Mouse (Mus musculus) limb, embryonic 14.5 days (tissue): ENCODE data around the gene Hcls1. TPM values are rescaled to one million over a fixed set of nuclear protein-coding genes. Genes with fewer than 3 reads are reported as not detected.

ENCODE experiments used
- ATAC-seq: fragments of 200-750 bp; cut with Nextera tagmentation; 2 replicates; pipeline ENCODE4 v1.8.0; 2017; ENCODE audit warnings: low read depth, moderate number of reproducible peaks, moderate TSS enrichment; ENCODE audit not compliant: low FRiP score
- DNase-seq: peaks from one replicate; pipeline ENCODE4 v3.0.0-alpha.2; 2015; ENCODE audit warnings: low spot score
- H3K27ac ChIP-seq: fragments of 300-500 bp; sonication (generic); replicated peaks from 2 replicates; pipeline ENCODE4 v1.5.1; 2014; ENCODE audit warnings: low read depth, mild to moderate bottlenecking, low read length, moderate library complexity, mixed read lengths
- H3K27me3 ChIP-seq: fragments of 300-500 bp; sonication (generic); 2 replicates; pipeline ENCODE4 v1.6.1; 2014; ENCODE audit warnings: low read length, mixed read lengths; ENCODE audit not compliant: control insufficient read depth, insufficient read depth
- H3K36me3 ChIP-seq: fragments of 300-500 bp; sonication (generic); 2 replicates; pipeline ENCODE4 v1.6.1; 2014; ENCODE audit warnings: mild to moderate bottlenecking, low read length, moderate library complexity, mixed read lengths; ENCODE audit not compliant: control insufficient read depth, insufficient read depth
- H3K4me1 ChIP-seq: fragments of 300-500 bp; sonication (generic); 2 replicates; pipeline ENCODE4 v1.6.1; 2014; ENCODE audit warnings: antibody characterized with exemption, low read length, mixed read lengths; ENCODE audit not compliant: control insufficient read depth, insufficient read depth
- H3K4me2 ChIP-seq: fragments of 300-500 bp; sonication (generic); replicated peaks from 2 replicates; pipeline ENCODE4 v1.6.1; 2014; ENCODE audit warnings: low read depth, mild to moderate bottlenecking, low read length, moderate library complexity; ENCODE audit not compliant: severe bottlenecking
- H3K4me3 ChIP-seq: fragments of 300-500 bp; sonication (generic); replicated peaks from 2 replicates; pipeline ENCODE4 v1.5.1; 2014; ENCODE audit warnings: low read length
- H3K9ac ChIP-seq: fragments of 300-500 bp; sonication (generic); 2 replicates; pipeline ENCODE4 v1.6.1; 2014; ENCODE audit warnings: mild to moderate bottlenecking, low read depth, low read length, moderate library complexity; ENCODE audit not compliant: severe bottlenecking
- H3K9me3 ChIP-seq: fragments of 300-500 bp; sonication (generic); 2 replicates; pipeline ENCODE4 v1.6.1; 2016; ENCODE audit warnings: low read length; ENCODE audit not compliant: control insufficient read depth
- POLR2A ChIP-seq: fragments of 200-500 bp; IDR thresholded peaks from 2 replicates; pipeline ENCODE4 v1.8.0; 2012; ENCODE audit warnings: inconsistent platforms, mild to moderate bottlenecking, moderate library complexity, borderline replicate concordance; ENCODE audit not compliant: insufficient read depth, insufficient read length; ENCODE audit errors: extremely low read depth
- WGBS: fragments of 180-500 bp; shearing (Covaris S2); extraction: QIAGEN DNeasy Blood & Tissue Kit; methylation state at CpG from one replicate; pipeline ENCODE4 v1.1.7; 2014; 5-methylcytosine and 5-hydroxymethylcytosine counted together
- polyA plus RNA-seq, 2 experiments: library from polyadenylated mRNA; depleted of rRNA in 1 of 2; stranded (reverse) in 1 of 2; unstranded in 1 of 2; fragments of >200 nt; fragmentation: Nextera tagmentation in 1 of 2; extraction: Ambion mirVana in 1 of 2; gene quantifications; 2 replicates each; pipeline versions ENCODE4 v1.2.1 to v1.2.3; 2012 to 2014

Hcls1 gene
- polyA plus RNA-seq, 2 experiments, result 3.3 to 7.7 TPM

- Histone ChIP-seq H3K4me2 (no peak overlapping the region), H3K4me3 (no peak overlapping the region), H3K27ac (no peak overlapping the region), H3K4me1 (peaks cover 6% of the 10 kb centered on the region; the same call in 1 of the 2 replicates), H3K36me3 (peaks cover 73% of the 10 kb centered on the region), H3K9ac (no peak overlapping the region), H3K27me3 (no peaks in the 10 kb centered on the region), H3K9me3 (no peaks in the 10 kb centered on the region)
- no peak for TF ChIP-seq POLR2A
- WGBS, result 58% methylated on average over 11 of the region's 11 CpGs
- ATAC-seq (no peak), DNase-seq (no peak)
These were observed 4.3 kb upstream of the Hcls1 start for GRCm38 (mm10) chr16:36930231-36931136.

- no peaks in the 10 kb centered on the region for H3K9me3 ChIP-seq
- H3K36me3 ChIP-seq, result peaks cover 64% of the 10 kb centered on the region
- no peak overlapping the region for H3K27ac ChIP-seq
- TF ChIP-seq POLR2A, result no peak
- H3K4me3 ChIP-seq, result no peak overlapping the region
- H3K27me3 ChIP-seq, result no peaks in the 10 kb centered on the region
- H3K4me2 ChIP-seq, result no peak overlapping the region
- DNase-seq (no peak), ATAC-seq (no peak)
- 83% methylated on average over 10 of the region's 10 CpGs for WGBS
- no peak overlapping the region for H3K9ac ChIP-seq
- H3K4me1 ChIP-seq, result peaks cover 6% of the 10 kb centered on the region; the same call in 1 of the 2 replicates
These were observed 3.4 kb upstream of the Hcls1 start for GRCm38 (mm10) chr16:36931381-36931780.

- no peak overlapping the region for H3K4me2 ChIP-seq
- no peak overlapping the region for H3K27ac ChIP-seq
- peaks cover 6% of the 10 kb centered on the region; the same call in 1 of the 2 replicates for H3K4me1 ChIP-seq
- peaks cover 58% of the 10 kb centered on the region for H3K36me3 ChIP-seq
- H3K9ac ChIP-seq, result no peak overlapping the region
- WGBS, result 49% methylated on average over 3 of the region's 3 CpGs
- no peak for TF ChIP-seq POLR2A
- no peaks in the 10 kb centered on the region for H3K9me3 ChIP-seq
- ATAC-seq, result peak; percentile 69
- H3K4me3 ChIP-seq, result no peak overlapping the region
- no peaks in the 10 kb centered on the region for H3K27me3 ChIP-seq
- DNase-seq, result peak; percentile 20
These were observed 2.8 kb upstream of the Hcls1 start for GRCm38 (mm10) chr16:36931976-36932375.

GRCm38 (mm10) chr16:36932546-36932945, 2.2 kb upstream of the Hcls1 start:
- peaks cover 6% of the 10 kb centered on the region; the same call in 1 of the 2 replicates for H3K4me1 ChIP-seq

GRCm38 (mm10) chr16:36934131-36934840, 497 bp upstream of the Hcls1 start:
- Histone ChIP-seq H3K4me3 (no peak overlapping the region), H3K4me1 (peaks cover 6% of the 10 kb centered on the region; the same call in 1 of the 2 replicates), H3K27ac (peak overlapping the region; percentile 35; the same call in 1 of the 2 replicates), H3K9ac (no peak overlapping the region), H3K27me3 (no peaks in the 10 kb centered on the region), H3K4me2 (no peak overlapping the region), H3K9me3 (no peaks in the 10 kb centered on the region), H3K36me3 (peaks cover 35% of the 10 kb centered on the region)
- DNase-seq (peak; percentile 33), ATAC-seq (peak; percentile 69)
- 55% methylated on average over 6 of the region's 6 CpGs for WGBS
- TF ChIP-seq POLR2A, result no peak

More at GRCm38 (mm10) chr16:36932546-36932945, 2.2 kb upstream of the Hcls1 start:
- ATAC-seq, result no peak
- Histone ChIP-seq H3K4me2 (no peak overlapping the region), H3K27ac (no peak overlapping the region), H3K27me3 (no peaks in the 10 kb centered on the region), H3K4me3 (no peak overlapping the region), H3K9me3 (no peaks in the 10 kb centered on the region), H3K36me3 (peaks cover 53% of the 10 kb centered on the region), H3K9ac (no peak overlapping the region)
- no peak for TF ChIP-seq POLR2A
- no peak for DNase-seq
- 88% methylated on average over 6 of the region's 6 CpGs for WGBS
